Mouse (Mus musculus) cerebellum, adult 9-10 months (tissue): ENCODE data around the gene Mcat.

Experiments
- DNase-seq: peaks from one replicate; pipeline ENCODE4 v3.0.0; 2022

The Mcat gene

DNA sequence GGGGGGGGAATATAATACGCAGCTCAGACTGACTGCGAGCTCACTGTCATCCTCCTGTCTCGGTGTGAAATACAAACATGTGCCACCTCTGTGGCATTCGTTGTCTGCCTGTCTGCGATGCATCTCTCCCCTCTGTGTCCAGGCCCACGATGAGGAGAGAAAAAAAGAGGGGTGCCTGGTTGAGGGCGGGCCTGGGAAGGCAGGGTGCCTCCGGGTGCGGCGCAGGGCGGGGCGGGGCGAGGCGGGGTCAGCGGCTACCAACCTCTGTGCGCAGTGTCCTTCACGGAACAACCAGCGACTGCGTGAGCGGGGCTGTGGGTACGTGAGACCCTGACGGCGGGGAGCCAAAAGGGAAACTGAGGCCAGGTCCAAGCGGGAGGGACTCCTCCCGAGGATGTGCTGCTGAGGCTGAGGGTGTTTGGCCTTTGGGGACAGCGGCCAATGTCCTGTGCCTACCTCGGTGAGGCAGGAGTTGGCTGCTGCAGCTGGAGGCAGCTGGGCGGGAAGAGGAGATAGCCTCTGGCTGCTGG is at the start of gene Mcat, which contains the start of gene Tspo:
Gene Mcat, minus strand, starts transcription at position 461 of the 530 bp plus-strand sequence.
Gene Tspo, plus strand, starts transcription at position 266 of the 530 bp plus-strand sequence.
- DNase-seq: no peak

DNA sequence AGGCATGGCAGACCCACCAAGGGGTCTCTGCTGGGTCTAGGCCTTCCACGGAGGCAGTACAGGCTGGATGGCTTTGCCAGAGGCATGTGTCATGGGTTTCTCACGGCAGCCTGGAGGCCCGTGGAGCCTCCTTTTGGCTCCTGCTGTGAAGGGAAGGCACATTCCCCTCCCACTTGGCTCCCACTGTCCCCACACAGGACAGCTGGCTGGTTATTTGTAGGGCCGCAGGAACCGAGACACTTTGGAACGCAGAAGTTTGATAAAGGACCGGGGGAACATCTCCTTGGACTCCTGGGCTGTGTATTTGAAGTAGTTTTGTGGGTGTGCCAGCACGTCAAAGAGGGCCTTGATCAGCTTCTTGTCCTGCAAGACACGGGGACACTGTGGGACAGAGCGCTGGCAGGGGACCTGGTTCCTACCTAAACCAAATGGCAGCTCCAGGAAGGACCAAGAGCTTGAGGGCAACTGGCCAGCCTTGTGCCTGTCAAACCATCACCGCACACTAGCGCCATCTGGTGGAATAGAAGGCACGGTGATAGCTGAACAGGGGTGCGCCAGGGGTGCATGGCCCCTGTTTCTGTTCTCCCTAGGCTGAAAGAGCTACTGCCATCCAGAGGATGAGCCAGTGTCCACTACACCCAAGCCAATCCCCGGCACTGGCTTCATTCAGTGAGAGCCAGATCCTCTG is 43.7 kb upstream of the Mcat start:
- DNase-seq: peak; percentile 80

DNA sequence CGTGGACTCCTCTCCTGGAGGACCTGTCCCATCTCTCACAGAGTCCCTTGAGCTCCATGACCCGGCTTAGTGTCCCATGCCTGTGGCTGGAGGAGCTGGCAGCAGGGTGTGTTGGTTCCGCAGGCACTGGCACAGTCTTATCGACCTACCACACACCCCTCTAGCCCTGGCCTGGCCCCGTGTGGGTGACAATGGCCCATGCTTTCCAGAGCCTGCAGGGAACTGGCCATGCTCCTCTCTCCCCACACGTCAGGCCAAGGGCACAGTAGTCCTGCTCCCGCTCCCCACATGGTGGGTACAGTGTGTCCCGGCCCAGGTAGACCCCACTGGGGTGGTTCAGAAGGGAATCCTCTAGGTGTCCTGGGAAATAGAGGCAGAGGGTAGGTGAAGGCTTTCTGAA is 43.1 kb upstream of the Mcat start:
- DNase-seq: no peak

DNA sequence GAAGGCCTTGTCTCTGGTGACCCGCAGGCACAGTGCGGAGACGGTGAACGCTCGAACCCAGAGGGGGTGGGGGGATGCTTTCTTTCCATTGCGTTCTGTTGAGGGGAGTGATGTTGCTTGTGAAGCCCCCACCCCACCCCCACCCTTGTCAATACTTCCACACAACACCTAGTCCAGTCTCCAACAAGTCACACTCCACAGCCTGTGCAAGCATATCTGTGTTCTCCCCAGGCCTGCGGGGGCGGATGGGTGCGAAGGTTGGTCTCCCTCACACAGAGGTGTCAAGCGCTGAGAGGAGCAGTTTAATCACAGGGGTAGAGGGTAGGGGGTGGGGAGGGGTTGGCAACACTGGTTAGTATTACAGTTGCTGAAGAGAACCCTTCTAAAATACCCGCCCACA is 42.6 kb upstream of the Mcat start:
- DNase-seq: no peak

- no peak for DNase-seq
Observed at GRCm38 (mm10) chr15:83603426-83603825, 39.8 kb upstream of the Mcat start.

- no peak for DNase-seq
Observed at GRCm38 (mm10) chr15:83603046-83603396, 39.4 kb upstream of the Mcat start.

- DNase-seq: no peak
Observed at GRCm38 (mm10) chr15:83602372-83603045, 38.9 kb upstream of the Mcat start.

- no peak for DNase-seq
Observed at GRCm38 (mm10) chr15:83601185-83601584, 37.6 kb upstream of the Mcat start.

- DNase-seq: no peak
Observed at GRCm38 (mm10) chr15:83596833-83597232, 33.2 kb upstream of the Mcat start.

DNA sequence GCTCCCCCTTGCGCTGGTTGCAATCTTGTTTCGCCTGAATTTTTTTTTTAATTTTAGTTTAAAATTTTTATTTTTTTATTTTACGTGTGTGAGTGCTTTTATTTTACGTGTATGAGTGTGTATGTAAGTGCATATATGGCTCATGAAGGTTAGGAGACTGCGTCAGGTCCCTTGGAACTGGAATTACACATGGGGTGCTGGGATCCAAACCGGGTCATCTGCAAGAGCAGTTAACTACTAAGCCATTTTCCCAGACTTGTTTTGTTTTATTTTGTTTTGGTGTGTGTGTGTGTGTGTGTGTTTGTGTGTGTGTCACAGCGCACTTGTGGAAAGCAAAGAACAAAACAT is 31.8 kb upstream of the Mcat start:
- no peak for DNase-seq

GRCm38 (mm10) chr15:83594513-83595363 is 31.2 kb upstream of the Mcat start, which contains the start of gene Ttll12:
Gene Ttll12, minus strand, starts transcription at chr15:83595157.
- peak; percentile 95 for DNase-seq

DNA sequence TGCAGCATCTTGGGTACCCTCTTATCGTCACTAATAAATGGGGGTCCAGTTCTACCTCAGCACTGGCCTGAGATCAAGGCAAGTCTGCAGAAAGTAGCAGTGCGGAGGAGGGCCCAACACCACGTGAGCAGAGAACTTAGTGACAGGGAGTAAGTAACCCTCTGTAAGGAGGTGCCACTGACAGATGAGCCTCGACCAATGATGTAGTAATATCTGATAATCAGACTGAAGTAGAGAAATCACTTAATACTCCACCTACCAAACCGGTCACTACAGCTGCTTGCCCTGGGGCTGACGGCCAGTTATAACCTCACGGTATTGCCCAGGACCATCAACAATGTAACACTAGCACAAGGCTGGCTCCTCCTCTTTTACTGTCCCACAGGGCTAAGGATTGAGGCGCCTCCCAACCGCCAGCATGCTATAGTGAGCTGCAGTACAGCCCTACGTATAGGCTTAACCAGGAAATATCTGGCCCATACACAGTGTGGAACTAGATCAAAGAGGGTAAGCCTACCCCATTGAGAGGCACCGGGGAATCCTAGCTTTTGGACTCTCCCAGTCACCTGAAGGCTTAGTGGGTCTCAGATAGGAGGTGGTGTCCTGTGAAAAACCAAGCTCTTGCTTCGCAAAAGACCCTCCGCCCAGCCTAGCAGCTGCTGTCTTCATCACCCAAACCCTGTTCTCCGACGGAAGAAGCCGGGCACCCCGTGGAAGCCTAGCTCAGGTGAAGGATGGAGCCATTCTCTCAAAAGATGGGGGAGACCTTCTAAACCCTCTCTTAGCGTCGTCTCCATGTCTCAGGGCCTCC is 30.3 kb upstream of the Mcat start:
- no peak for DNase-seq

GRCm38 (mm10) chr15:83593189-83593585 is 29.6 kb upstream of the Mcat start:
- DNase-seq: no peak

DNA sequence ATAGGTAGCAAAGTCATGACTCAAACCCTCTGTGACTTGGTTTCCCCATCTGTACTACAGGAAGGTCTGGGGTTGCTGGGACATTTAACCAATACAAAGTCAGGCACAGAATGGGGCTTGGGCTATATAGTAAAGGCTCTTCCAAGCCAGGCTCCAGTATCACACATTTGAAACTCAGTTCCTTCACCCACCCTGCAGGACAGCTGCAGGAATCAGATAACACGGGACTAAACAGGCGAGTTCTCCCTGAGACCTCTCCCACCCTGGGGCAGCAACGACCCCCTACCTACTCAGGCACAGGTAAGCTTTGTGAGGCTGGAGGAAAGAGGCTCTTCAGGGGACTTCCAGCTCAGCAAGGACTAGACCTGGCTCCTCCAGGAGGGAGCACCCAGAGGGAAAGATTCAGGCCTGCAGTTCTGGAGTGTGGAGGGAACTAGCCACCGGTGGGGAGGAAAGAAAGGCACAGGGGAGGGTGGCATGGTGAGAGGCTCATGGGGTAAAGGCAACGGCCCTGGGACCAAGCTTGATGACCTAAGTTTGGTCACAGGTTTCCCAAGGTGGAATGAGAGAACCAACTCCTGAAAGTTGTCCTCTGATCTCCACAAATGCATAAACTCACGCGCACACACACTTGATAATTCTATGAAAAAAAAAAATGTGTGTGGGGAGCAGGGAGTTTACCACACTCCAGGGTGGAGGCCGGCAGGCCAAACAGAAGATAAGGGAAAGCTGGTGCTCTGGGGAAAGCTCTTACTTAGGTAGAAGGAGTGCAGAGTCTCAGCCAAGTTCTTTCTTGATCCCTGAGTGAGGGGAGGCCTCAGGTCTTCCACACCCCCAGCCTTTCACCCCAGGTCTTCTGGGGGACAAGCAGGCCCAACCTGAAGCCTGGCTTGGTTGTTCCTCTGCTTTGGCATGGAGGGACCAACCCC is 28.9 kb upstream of the Mcat start:
- DNase-seq: no peak

- no peak for DNase-seq
Observed at GRCm38 (mm10) chr15:83591758-83592157, 28.2 kb upstream of the Mcat start.

DNA sequence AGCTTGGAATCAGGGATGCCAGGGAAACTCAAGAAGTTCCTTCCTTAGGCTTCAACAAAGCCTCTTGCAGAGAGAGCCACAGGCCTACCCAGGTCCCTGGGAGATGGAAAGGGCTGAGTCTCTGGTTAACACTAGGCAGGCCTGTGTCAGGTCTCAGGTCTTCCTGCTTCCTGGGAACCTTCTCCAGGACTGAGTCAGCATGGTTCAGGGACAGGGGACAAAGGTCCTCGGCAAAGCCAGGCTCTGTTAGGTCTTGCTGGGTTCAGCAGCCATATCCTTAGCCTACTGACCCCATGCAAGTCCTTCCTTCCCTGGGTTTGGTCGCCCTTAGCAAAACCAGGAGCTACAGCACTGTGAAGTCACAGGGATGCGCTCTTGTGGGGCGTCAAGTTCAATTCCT is 27.3 kb upstream of the Mcat start:
- no peak for DNase-seq

DNA sequence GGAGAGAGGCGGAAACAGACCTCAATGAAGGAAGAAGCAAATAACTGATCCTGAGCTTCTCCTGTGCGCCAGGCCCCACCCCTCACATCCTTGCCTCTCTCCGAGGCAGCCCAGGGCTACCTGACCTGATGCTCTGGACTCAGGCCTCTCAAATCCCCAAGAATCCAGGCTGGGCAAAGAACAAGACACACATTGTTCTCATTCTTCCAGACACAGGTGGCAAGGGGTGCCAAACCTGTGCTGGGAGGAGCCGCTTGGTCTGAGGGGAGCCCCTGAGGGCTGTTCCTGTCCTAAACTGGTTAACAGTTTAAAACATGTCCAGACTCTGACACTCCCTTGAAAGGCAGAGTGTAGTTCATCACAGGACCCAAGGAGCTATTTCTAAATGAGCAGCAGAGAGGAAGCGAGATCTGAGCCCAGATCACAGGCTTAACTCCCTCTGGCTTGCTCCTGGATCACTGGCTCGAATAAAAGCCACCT is 21.2 kb upstream of the Mcat start:
- DNase-seq: no peak

DNA sequence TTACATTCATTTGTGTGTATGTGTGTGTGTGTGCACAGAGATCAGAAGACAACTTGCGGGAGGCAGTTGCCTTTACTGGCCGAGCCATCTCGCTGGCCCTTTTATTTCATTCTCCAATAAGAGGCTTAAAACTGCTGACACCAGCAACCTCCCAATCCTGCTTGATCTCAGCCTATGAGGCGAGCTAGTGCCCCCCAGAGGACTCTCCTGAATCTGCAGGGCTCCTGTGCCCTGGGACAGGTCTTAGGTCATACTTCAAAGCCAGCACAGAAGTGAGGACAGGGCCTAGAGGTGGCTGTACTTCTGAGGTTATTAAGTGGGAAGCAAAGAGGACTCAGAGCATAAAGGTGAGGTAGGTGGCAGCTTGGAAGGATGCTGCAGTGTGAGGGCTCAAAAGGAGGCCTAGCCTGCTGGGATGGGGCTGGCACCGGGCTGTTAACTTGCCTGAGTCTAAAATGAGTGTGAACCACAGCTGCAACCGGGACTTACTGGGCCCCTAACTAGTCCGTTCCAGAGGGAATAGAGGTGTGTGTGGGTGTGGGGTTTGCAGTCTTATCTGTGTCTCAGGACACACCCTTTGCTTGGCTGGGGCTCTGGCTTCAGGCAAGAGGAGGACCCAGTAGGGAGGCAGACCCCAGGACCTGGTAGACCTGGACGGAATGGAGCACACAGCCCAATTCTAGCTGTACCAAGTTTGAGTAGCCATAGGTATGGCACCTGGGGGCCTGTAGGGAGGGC is 20.0 kb upstream of the Mcat start:
- no peak for DNase-seq

- no peak for DNase-seq
Observed at GRCm38 (mm10) chr15:83582931-83583330, 19.3 kb upstream of the Mcat start.

DNA sequence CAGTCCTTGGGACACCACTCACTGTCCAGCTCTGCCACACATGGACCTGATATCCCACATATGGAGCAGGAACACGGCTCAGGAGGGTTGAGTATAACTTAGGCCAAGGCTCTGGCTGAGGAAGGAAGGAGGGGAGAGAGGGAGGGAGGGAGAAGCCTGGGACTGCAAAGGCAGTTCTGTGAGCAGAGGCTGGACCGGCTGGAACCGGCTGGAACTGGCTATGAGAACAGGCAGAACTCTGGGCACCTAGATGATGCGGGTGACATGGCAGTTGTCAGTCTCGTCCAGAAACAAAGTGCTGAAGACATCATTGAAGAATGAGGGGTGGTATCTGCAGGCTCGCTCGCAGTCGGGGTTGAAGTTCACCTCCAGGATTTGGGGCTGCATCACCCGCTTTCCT is 13.1 kb upstream of the Mcat start:
- no peak for DNase-seq

- DNase-seq: no peak
Observed at GRCm38 (mm10) chr15:83575543-83575942, 12.0 kb upstream of the Mcat start.
